Comparison of ENCODE assay signal across 1 mouse cellular context in genomic region chr4:115656535-115656922, GRCm38 (mm10).
TF ChIP-seq lines count a peak whose summit lies in the region.

No protein-coding gene starts in this region.

TF ChIP-seq in MEL, 35 proteins besides CTCF, POLR2A, EP300 and RAD21 (continued from another document):
- TF ChIP-seq MYC (IDR thresholded peaks at IDR 0.05; ENCODE audit: low read depth, low read length) (peak; percentile 59; the same call in 1 of the 2 replicates), GATA1 (IDR thresholded peaks at IDR 0.05; ENCODE audit: low read depth, low read length) (peak; percentile 80), TCF12 (IDR thresholded peaks at IDR 0.05; ENCODE audit: low read depth, low read length) (peak; percentile 69), ETS1 (IDR thresholded peaks at IDR 0.05; ENCODE audit: low read depth, low read length) (peak; percentile 70), TAL1 (IDR thresholded peaks at IDR 0.05; ENCODE audit: low read length) (peak; percentile 33), SIN3A (IDR thresholded peaks at IDR 0.05; ENCODE audit: low read length) (peak; percentile 45; the same call in 1 of the 2 replicates)
TF ChIP-seq in MEL: peak in this region for 8; not testable (repeated sequence) for 27.
